Mouse (Mus musculus) testis, adult 2 months (tissue): ENCODE data around the gene Znrf1. TPM values are rescaled to one million over a fixed set of nuclear protein-coding genes. Genes with fewer than 3 reads are reported as not detected.

Experiments
- H3K27ac ChIP-seq: fragments of 200-500 bp; 2 replicates; pipeline ENCODE4 v1.5.1; 2012; ENCODE audit warnings: low read depth, low read length; ENCODE audit not compliant: control insufficient read depth, insufficient read depth
- H3K27me3 ChIP-seq: fragments of 200-500 bp; 2 replicates; pipeline ENCODE4 v1.6.1; 2012; ENCODE audit warnings: mild to moderate bottlenecking, low read length, moderate library complexity; ENCODE audit not compliant: control insufficient read depth, insufficient read depth
- H3K36me3 ChIP-seq: fragments of 200-500 bp; 2 replicates; pipeline ENCODE4 v1.6.1; 2012; ENCODE audit warnings: mild to moderate bottlenecking, low read length; ENCODE audit not compliant: control insufficient read depth, insufficient read depth
- H3K4me1 ChIP-seq: fragments of 200-500 bp; 2 replicates; pipeline ENCODE4 v1.6.1; 2012; ENCODE audit warnings: low read length; ENCODE audit not compliant: control insufficient read depth, insufficient read depth
- H3K4me3 ChIP-seq: fragments of 200-500 bp; 2 replicates; pipeline ENCODE4 v1.5.1; 2012; ENCODE audit warnings: low read depth, mild to moderate bottlenecking, low read length, moderate library complexity, mixed read lengths; ENCODE audit not compliant: control insufficient read depth
- CTCF ChIP-seq: fragments of 200-500 bp; IDR thresholded peaks from 2 replicates; pipeline ENCODE4 v1.5.1; 2012; ENCODE audit warnings: low read depth, mild to moderate bottlenecking, inconsistent platforms, low read length, moderate library complexity; ENCODE audit not compliant: control insufficient read depth, insufficient read depth, insufficient replicate concordance
- POLR2A ChIP-seq: fragments of 200-500 bp; IDR thresholded peaks from 2 replicates; pipeline ENCODE4 v1.6.1; 2012; ENCODE audit warnings: low read depth, mild to moderate bottlenecking, inconsistent platforms, low read length, moderate library complexity; ENCODE audit not compliant: control insufficient read depth
- polyA plus RNA-seq: library from polyadenylated mRNA; depleted of rRNA; stranded (reverse); fragments of >200 nt; gene quantifications from 2 replicates; pipeline ENCODE4 v1.2.3, GENCODE M21; 2012

The Znrf1 gene
- polyA plus RNA-seq, 1 experiment: 95.0 TPM

DNA sequence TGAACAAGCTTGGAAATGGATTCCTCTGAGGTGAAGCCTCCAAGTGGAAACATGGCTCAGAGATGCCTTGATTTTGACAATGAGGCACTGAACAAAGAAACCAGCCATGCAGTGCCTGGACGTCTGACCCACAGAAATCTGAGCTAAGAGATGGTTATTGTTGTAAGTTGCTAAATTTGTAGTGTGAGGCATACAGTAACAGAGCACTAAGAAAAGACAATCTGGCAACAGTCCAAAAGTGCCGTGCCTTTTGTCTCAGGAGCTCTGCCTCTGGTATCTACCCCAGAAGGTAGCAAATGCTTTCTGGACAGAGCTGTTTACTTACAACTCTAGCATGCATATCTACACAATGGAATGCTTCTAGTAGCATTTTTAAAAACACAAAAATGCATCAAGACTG lies 27.3 kb upstream of the Znrf1 start:
- H3K36me3 ChIP-seq: no peaks in the 10 kb centered on the region
- TF ChIP-seq CTCF (no peak), POLR2A (no peak)
- H3K27ac ChIP-seq: no peak overlapping the region

DNA sequence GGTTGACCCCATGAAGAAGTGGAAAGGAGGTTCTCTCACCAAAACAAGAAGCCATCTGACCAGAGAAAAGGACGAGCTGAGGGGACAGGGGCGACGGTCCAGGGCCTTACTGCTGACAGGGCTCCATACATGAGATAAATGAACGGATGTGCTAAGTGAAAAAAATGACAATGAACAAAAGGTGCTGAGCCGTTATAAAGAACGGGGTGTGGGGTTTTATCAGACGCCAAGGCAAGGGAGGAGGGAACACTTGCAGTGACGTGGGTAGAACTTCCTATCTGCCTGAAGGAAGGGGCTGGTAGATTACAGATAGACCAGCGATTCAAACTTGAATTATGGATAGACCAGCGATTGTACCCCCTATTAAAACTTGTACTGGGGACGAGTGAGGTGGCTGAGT lies 26.6 kb upstream of the Znrf1 start:
- no peaks in the 10 kb centered on the region for H3K27me3 ChIP-seq
- no peaks in the 10 kb centered on the region for H3K36me3 ChIP-seq
- H3K4me3 ChIP-seq: no peak overlapping the region
- H3K27ac ChIP-seq: no peak overlapping the region
- no peaks in the 10 kb centered on the region; the same call in 1 of the 2 replicates for H3K4me1 ChIP-seq
- TF ChIP-seq POLR2A (no peak), CTCF (no peak)

More for the DNA sequence above, 27.3 kb upstream of the Znrf1 start:
- H3K27me3 ChIP-seq: no peaks in the 10 kb centered on the region
- no peaks in the 10 kb centered on the region; the same call in 1 of the 2 replicates for H3K4me1 ChIP-seq
- H3K4me3 ChIP-seq: no peak overlapping the region

DNA sequence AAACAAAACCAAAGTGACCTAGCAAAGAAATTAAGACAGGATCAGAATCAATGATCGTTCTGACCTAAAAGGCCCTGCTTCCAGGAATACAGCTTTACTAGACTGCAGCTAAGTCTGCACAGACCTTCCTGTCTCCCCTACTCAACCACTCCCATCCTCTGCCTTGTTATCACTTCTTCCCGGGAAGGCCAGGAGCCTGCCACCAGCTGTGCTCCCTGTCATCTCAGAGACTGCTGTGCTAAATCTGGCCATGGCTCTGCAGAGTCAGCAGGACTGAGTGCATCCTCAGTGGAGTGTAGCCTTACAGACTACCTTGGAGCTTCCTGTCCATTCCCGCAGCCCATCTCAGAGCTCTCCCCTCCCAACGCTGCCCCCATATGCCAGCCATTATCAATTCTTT lies 25.5 kb upstream of the Znrf1 start:
- H3K27me3 ChIP-seq: no peaks in the 10 kb centered on the region
- H3K4me1 ChIP-seq: no peaks in the 10 kb centered on the region; the same call in 1 of the 2 replicates
- H3K4me3 ChIP-seq: no peak overlapping the region
- no peak for TF ChIP-seq POLR2A
- TF ChIP-seq CTCF: no peak
- no peak overlapping the region for H3K27ac ChIP-seq
- H3K36me3 ChIP-seq: no peaks in the 10 kb centered on the region

DNA sequence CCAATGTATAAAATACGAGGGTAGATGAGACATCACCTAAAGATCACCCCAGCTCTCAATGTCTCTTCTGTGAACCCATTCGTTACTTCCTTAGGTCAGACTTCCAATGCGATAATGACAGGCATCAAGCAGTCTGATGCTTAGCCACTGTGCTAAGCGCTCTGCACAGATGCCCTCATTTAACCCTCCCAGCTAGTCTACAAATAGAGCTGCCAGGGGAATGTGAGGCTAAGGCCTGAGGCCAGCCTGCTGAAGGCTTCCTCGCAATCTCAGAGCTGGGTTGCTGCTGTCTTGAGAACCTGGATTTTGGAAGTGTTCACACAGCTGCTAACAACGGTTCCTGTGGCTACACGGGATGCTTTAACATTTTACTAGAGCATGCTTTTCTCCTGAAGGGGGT lies 23.0 kb upstream of the Znrf1 start:
- TF ChIP-seq CTCF (no peak), POLR2A (no peak)
- Histone ChIP-seq H3K27ac (no peak overlapping the region), H3K4me1 (no peaks in the 10 kb centered on the region), H3K4me3 (no peak overlapping the region), H3K36me3 (no peaks in the 10 kb centered on the region), H3K27me3 (no peaks in the 10 kb centered on the region)

DNA sequence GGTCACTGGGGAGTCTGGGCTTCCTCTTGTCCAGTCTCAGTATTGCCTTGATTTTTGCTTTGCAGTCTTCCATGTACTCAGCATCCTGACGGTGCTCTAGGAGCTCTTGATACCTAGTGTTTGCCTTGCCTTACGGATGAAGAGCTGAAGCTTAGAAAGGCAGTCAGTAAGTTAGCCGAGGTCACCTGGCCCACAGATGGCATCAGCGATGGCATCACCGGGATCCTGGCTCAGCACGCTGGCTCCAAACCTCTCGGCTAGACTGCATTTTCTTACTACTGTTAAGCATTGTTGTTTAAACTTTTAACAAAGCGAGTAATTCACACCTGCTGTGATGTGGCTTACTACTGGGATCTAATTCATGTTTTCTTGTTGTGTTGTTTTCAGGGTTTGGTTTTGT lies 22.5 kb upstream of the Znrf1 start:
- no peak overlapping the region for H3K27ac ChIP-seq
- TF ChIP-seq POLR2A (no peak), CTCF (no peak)
- H3K4me1 ChIP-seq: no peaks in the 10 kb centered on the region
- no peaks in the 10 kb centered on the region for H3K36me3 ChIP-seq
- H3K27me3 ChIP-seq: no peaks in the 10 kb centered on the region
- no peak overlapping the region for H3K4me3 ChIP-seq

DNA sequence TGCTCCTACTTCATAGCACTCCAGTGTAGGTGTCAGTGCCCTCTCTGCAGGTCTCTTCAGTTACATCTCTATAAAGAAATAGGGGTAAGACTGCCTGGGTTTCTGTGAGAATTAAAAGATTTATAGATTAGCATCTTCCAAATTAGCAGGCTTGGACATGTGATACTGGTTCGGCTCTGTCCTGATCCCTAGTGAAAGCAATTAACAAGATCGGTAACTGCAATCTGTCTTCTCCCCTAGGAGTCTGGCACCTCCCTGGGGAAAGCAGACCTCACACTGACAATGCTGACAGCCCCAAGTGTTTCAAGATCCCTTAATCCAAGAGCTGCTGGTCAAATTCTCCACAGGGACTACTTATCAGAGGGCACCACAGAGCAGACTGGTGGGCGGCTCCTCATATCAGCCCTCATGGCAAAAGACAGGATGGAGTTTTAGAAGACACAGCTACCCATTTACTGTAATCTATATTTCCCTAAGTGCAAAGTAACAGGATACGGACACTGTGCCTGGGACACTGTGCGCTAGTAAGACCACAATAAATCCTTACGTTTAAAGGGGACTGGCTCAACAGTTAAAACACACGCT lies 19.4 kb upstream of the Znrf1 start:
- H3K4me3 ChIP-seq: no peak overlapping the region
- H3K27ac ChIP-seq: no peak overlapping the region
- peaks cover 4% of the 10 kb centered on the region; the same call in 1 of the 2 replicates for H3K4me1 ChIP-seq
- TF ChIP-seq CTCF: no peak
- no peak for TF ChIP-seq POLR2A
- no peaks in the 10 kb centered on the region for H3K36me3 ChIP-seq
- H3K27me3 ChIP-seq: no peaks in the 10 kb centered on the region

DNA sequence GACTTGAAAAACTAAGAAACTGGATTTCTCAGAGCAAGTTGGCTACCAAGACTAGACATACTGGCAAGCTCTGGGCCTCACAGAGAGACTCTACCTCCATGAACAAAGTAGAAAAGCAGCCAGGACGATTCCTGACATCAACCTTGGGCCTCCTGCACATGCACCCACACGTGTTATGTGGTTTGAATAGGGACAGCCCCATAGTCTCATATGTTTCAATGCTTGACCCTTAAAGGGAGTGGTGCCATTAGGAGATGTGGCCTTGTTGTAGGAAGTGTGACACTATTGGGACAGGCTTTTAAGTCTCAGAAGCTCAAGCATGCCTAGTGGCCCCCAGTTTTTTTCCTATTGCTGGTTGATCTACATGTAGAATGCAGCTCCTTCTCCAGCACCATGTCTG lies 18.4 kb upstream of the Znrf1 start:
- no peaks in the 10 kb centered on the region for H3K27me3 ChIP-seq
- no peak overlapping the region for H3K4me3 ChIP-seq
- H3K27ac ChIP-seq: no peak overlapping the region
- no peaks in the 10 kb centered on the region for H3K36me3 ChIP-seq
- TF ChIP-seq CTCF: no peak
- no peak for TF ChIP-seq POLR2A
- H3K4me1 ChIP-seq: peaks cover 4% of the 10 kb centered on the region; the same call in 1 of the 2 replicates
